Mouse (Mus musculus) gastrocnemius, postnatal 25 days (tissue): ENCODE data around the gene Gm3147. TPM values are rescaled to one million over a fixed set of nuclear protein-coding genes. Genes with fewer than 3 reads are reported as not detected.
"Not testable (repeated sequence)": the region's sequence is repeated elsewhere in the genome, so short reads cannot be mapped to it uniquely, and the experiment has no call there.

Experiments
- DNase-seq: peaks from one replicate; pipeline ENCODE4 v3.0.0; 2022
- long read RNA-seq, 2 experiments: library from polyadenylated mRNA; stranded (forward); transcript quantifications; one replicate each; pipeline ENCODE4 v2.0.0; 2021
- total RNA-seq, 2 experiments: library from RNA; stranded (reverse); gene quantifications; 1 replicate in 1 of 2; 2 replicates in 1 of 2; pipeline ENCODE4 v1.2.3; 2021

Gene Gm3147
- total RNA-seq = not detected
- long read RNA-seq, experiment 1 = 0 reads
- long read RNA-seq, experiment 2 = 0 reads

GRCm38 (mm10) chr5:94616242-94616641, at the start of gene Gm3147:
Gene Gm3147, minus strand, starts transcription at chr5:94616342.
- DNase-seq = not testable (repeated sequence)

- not testable (repeated sequence) for DNase-seq
Observed at GRCm38 (mm10) chr5:94648082-94648481, 31.9 kb upstream of the Gm3147 start, which contains the start of gene Gm6205. Gene Gm6205, plus strand, starts transcription at chr5:94648382.

GRCm38 (mm10) chr5:94623679-94624078, 7.5 kb upstream of the Gm3147 start, which contains the start of gene Gm6509:
Gene Gm6509, plus strand, starts transcription at chr5:94623979.
- not testable (repeated sequence) for DNase-seq

Other genes with a start within 250 kb of the Gm3147 start
- gene Gm7682, start 170.6 kb downstream of the Gm3147 start, total RNA-seq = not detected
- gene Gm3139, start 90.1 kb downstream of the Gm3147 start, total RNA-seq = not detected
- gene Gm6509, start 7.6 kb upstream of the Gm3147 start, total RNA-seq = not detected
- gene Gm6205, start 32.0 kb upstream of the Gm3147 start, total RNA-seq = not detected
- gene Gm3183, start 249.1 kb upstream of the Gm3147 start, total RNA-seq = not detected